Mouse (Mus musculus) embryonic facial prominence, embryonic 11.5 days (tissue): ENCODE measurements at regions not wholly inside any gene's neighbourhood (a gene's known extent, or its start where the extent isn't known, plus 50 kb on each side); places are given as distances from the start of the nearest gene placed in this dataset.

Experiments
- ATAC-seq: fragments of 200-750 bp; cut with Nextera tagmentation; replicated peaks from 2 replicates; pipeline ENCODE4 v1.8.0; 2017; ENCODE audit warnings: low read depth; ENCODE audit not compliant: insufficient number of reproducible peaks, low FRiP score, low TSS enrichment
- DNase-seq: peaks from one replicate; pipeline ENCODE4 v3.0.0-alpha.2; 2015; ENCODE audit warnings: low spot score
- H3K27ac ChIP-seq: fragments of 300-500 bp; sonication (generic); replicated peaks from 2 replicates; pipeline ENCODE4 v1.5.1; 2014; ENCODE audit warnings: mild to moderate bottlenecking, low read depth, low read length, control low read depth
- H3K27me3 ChIP-seq: fragments of 300-500 bp; sonication (generic); 2 replicates; pipeline ENCODE4 v1.6.1; 2014; ENCODE audit warnings: mild to moderate bottlenecking, low read length, moderate library complexity, mixed read lengths; ENCODE audit not compliant: control insufficient read depth, insufficient read depth
- H3K36me3 ChIP-seq: fragments of 300-500 bp; sonication (generic); replicated peaks from 2 replicates; pipeline ENCODE4 v1.6.1; 2014; ENCODE audit warnings: low read depth, mild to moderate bottlenecking, low read length, moderate library complexity, mixed read lengths; ENCODE audit not compliant: control insufficient read depth, insufficient read depth
- H3K4me1 ChIP-seq: fragments of 300-500 bp; sonication (generic); 2 replicates; pipeline ENCODE4 v1.6.1; 2014; ENCODE audit warnings: low read length, mixed read lengths; ENCODE audit not compliant: control insufficient read depth, insufficient read depth
- H3K4me2 ChIP-seq: fragments of 300-500 bp; sonication (generic); 2 replicates; pipeline ENCODE4 v1.6.1; 2014; ENCODE audit warnings: low read depth, mild to moderate bottlenecking, control low read depth, low read length, moderate library complexity
- H3K4me3 ChIP-seq: fragments of 300-500 bp; sonication (generic); 2 replicates; pipeline ENCODE4 v1.5.1; 2014; ENCODE audit warnings: low read depth, low read length, control low read depth
- H3K9ac ChIP-seq: fragments of 300-500 bp; sonication (generic); replicated peaks from 2 replicates; pipeline ENCODE4 v1.6.1; 2014; ENCODE audit warnings: mild to moderate bottlenecking, control low read depth, low read length
- H3K9me3 ChIP-seq: fragments of 300-500 bp; sonication (generic); replicated peaks from 2 replicates; pipeline ENCODE4 v1.6.1; 2016; ENCODE audit warnings: mild to moderate bottlenecking, low read length, inconsistent platforms, mixed read lengths; ENCODE audit not compliant: control insufficient read depth
- WGBS: fragments of 180-500 bp; shearing (Covaris S2); extraction: QIAGEN DNeasy Blood & Tissue Kit; methylation state at CpG from one replicate; pipeline ENCODE4 v1.1.7; 2014; 5-methylcytosine and 5-hydroxymethylcytosine counted together

DNA sequence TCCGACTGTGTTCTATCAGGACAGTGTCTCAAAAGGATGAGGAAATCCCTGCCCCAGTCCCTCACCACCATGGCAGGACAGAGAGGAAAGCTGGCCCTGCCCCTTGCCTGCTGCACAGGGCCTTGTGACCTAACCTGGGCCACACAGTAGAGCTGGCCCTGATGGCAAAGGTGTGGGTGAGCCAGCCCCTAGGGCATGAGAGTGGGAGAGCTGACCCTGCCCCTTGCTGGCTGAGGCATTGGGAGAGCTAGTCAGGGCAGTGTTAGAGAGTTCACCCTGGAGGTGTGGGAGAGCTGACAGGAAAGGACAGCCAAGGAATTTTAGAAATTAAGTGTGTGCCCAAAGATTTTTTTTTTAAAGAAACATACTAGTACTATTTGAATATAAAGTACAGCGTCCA is 90.5 kb upstream of the Plcb4 start:
- no peak overlapping the region for H3K4me2 ChIP-seq
- ATAC-seq (no peak), DNase-seq (no peak)
- no peaks in the 10 kb centered on the region for H3K4me1 ChIP-seq
- no peaks in the 10 kb centered on the region for H3K27me3 ChIP-seq
- H3K9me3 ChIP-seq: no peaks in the 10 kb centered on the region
- H3K9ac ChIP-seq: no peak overlapping the region
- H3K36me3 ChIP-seq: no peaks in the 10 kb centered on the region
- no peak overlapping the region for H3K27ac ChIP-seq
- H3K4me3 ChIP-seq: no peak overlapping the region
- WGBS: 91% methylated on average over 2 of the region's 2 CpGs

DNA sequence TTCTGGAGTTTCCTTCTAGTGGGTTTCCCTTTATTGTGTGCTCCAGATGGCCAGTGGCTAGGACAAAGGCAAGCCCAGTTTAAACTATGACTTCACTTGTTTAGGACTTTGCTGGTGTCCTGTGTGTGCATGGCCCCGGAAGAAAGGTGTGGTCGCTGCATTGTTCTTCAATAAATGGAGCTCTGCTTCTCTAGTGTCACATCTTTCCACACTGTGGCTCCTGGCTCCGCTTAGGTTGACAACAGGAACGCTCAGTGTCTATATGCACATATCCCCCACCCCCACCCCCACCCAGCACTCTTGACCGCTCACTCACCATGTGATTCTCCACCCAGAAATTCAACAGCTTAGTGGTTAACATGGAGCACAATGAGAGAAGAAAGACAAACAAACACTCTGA is 87.2 kb upstream of the Plcb4 start:
- no peaks in the 10 kb centered on the region for H3K36me3 ChIP-seq
- no peaks in the 10 kb centered on the region for H3K27me3 ChIP-seq
- no peaks in the 10 kb centered on the region for H3K4me1 ChIP-seq
- 79% methylated on average over 5 of the region's 5 CpGs for WGBS
- ATAC-seq (no peak), DNase-seq (no peak)
- H3K4me2 ChIP-seq: no peak overlapping the region
- no peak overlapping the region for H3K4me3 ChIP-seq
- H3K9me3 ChIP-seq: no peaks in the 10 kb centered on the region
- no peak overlapping the region for H3K9ac ChIP-seq
- H3K27ac ChIP-seq: no peak overlapping the region

DNA sequence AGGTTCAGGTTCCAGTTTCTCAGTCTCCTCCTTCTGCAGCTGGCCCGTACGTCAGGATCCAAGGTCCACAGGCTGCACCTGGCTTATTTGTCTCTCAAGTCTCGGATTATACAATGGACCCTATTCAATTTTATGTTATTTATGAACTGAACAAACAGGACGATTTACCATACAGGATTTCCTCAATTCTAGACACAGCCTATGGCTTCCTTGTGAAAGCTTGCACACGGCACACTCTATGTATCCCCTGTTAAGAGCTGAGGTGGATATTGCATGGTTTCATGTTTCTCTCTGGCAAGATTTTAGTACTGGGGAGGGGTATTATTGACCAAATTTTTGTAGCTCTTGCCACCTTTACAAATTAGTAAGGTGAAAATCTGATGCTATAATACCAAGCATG is 81.6 kb upstream of the Plcb4 start:
- Histone ChIP-seq H3K27ac (no peak overlapping the region), H3K9ac (no peak overlapping the region), H3K4me2 (no peak overlapping the region), H3K4me1 (no peaks in the 10 kb centered on the region), H3K36me3 (no peaks in the 10 kb centered on the region), H3K9me3 (no peaks in the 10 kb centered on the region), H3K4me3 (no peak overlapping the region), H3K27me3 (no peaks in the 10 kb centered on the region)
- WGBS: 85% methylated on average over 5 of the region's 5 CpGs
- ATAC-seq (no peak), DNase-seq (no peak)

DNA sequence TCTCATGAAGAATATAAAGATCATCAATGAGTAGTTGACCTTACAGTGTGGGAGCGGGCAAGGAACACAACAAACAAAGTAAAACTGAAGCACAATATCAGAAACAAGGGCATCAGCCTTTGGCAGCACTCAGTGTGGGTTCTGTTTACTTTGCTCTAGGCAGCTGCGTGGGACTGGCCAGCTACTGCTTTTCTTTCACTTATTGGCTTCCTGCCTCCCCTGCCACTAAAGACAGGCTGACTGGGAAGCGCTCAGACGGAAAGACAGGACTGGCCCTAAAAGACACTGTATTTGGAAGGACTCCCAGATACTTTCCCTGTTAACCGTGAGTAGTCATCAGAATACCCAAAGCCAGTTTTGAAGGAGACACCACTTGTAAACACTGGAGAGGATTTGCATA is 80.7 kb upstream of the Plcb4 start:
- Histone ChIP-seq H3K27ac (no peak overlapping the region), H3K4me1 (no peaks in the 10 kb centered on the region), H3K9ac (no peak overlapping the region), H3K4me2 (no peak overlapping the region), H3K9me3 (no peaks in the 10 kb centered on the region), H3K27me3 (no peaks in the 10 kb centered on the region), H3K36me3 (no peaks in the 10 kb centered on the region), H3K4me3 (no peak overlapping the region)
- DNase-seq (no peak), ATAC-seq (no peak)
- WGBS: 44% methylated on average over 5 of the region's 5 CpGs

DNA sequence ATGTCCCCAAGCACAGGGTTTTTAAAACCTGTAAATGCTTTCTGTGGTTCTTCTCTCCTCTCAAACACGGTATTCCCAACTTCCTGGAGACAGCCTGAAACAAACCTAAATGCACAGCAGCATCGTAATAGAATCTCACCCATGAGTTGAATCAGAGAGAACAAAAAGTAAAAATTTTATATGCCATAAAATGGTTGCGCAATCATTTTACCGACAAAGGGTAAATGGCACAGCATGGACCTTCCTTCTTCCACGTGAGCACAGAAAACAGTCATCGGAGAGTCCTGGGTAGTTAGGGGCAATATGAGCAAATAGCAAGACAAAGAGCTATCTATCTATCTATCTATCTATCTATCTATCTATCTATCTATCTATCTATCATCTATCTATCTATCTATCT is 79.3 kb upstream of the Plcb4 start:
- H3K4me2 ChIP-seq: no peak overlapping the region
- H3K27me3 ChIP-seq: no peaks in the 10 kb centered on the region
- 96% methylated on average over 6 of the region's 6 CpGs for WGBS
- no peak overlapping the region for H3K9ac ChIP-seq
- no peaks in the 10 kb centered on the region for H3K4me1 ChIP-seq
- no peak overlapping the region for H3K4me3 ChIP-seq
- no peak for DNase-seq
- no peak overlapping the region for H3K27ac ChIP-seq
- ATAC-seq: no peak
- no peaks in the 10 kb centered on the region for H3K9me3 ChIP-seq
- no peaks in the 10 kb centered on the region for H3K36me3 ChIP-seq

DNA sequence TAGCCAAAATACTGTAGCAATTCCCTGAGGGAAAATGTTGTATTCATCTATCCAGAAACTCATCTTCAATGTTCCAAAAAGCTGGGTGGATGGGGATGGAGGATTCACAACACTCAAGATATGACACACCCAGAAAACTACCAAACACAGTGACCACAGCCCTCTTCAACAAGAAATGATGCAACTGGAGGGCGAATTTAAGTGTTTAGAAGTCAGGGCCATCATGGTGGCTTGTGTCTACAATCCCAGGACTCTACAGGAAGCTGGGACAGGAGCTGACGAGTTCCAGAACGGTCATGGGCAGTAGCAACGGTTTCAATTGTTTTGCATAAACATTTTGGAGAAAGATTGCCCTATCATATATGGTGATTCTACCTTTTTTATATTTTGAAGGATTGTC is 78.8 kb upstream of the Plcb4 start:
- 74% methylated on average over 4 of the region's 4 CpGs for WGBS
- no peaks in the 10 kb centered on the region for H3K4me1 ChIP-seq
- ATAC-seq (no peak), DNase-seq (no peak)
- no peak overlapping the region for H3K4me2 ChIP-seq
- no peaks in the 10 kb centered on the region for H3K36me3 ChIP-seq
- no peak overlapping the region for H3K9ac ChIP-seq
- H3K27me3 ChIP-seq: no peaks in the 10 kb centered on the region
- no peak overlapping the region for H3K27ac ChIP-seq
- H3K9me3 ChIP-seq: no peaks in the 10 kb centered on the region
- H3K4me3 ChIP-seq: no peak overlapping the region

DNA sequence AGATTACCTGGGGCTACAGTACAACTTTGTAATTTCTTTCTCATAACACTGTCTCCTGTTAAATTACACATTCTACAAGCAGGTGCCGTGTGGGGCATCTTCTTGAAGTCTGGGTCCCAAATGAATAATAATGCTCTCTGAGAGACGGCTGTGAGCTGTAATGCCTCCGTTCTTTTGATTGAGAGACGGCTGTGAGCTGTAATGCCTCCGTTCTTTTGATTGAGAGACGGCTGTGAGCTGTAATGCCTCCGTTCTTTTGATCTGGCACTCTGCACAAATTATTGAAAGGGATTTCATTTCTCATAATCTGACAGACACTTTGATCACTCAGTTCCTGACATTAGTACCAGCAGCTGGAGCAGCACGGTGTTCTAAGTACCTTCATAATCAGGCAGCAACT is 76.5 kb upstream of the Plcb4 start:
- Histone ChIP-seq H3K4me1 (no peaks in the 10 kb centered on the region), H3K4me3 (no peak overlapping the region), H3K4me2 (no peak overlapping the region), H3K9me3 (no peaks in the 10 kb centered on the region), H3K27me3 (no peaks in the 10 kb centered on the region), H3K27ac (no peak overlapping the region), H3K36me3 (no peaks in the 10 kb centered on the region), H3K9ac (no peak overlapping the region)
- DNase-seq (no peak), ATAC-seq (no peak)
- 51% methylated on average over 8 of the region's 8 CpGs for WGBS

DNA sequence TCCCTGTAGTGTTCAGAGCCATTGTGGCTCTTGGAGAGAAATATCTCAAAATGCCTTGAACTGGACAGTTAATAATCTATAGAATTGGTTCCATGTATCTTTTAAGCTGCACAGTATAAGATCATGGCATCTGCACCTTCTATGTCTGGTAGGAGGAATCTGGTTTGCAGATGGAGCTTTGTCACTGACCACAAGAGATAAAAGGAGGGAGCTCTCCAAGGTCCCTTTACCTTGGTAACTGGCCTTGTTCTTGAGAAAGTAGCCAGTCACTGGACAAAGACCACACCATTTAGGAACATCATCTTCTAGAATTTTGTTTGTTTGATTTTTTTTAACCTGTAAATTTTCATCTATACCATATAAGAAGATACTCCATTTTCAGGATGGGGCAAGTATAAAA is 52.5 kb upstream of the Plcb4 start:
- H3K36me3 ChIP-seq: no peaks in the 10 kb centered on the region
- H3K9ac ChIP-seq: no peak overlapping the region
- H3K4me1 ChIP-seq: no peaks in the 10 kb centered on the region
- no peak overlapping the region for H3K4me2 ChIP-seq
- ATAC-seq (no peak), DNase-seq (peak; percentile 38)
- H3K9me3 ChIP-seq: no peaks in the 10 kb centered on the region
- H3K4me3 ChIP-seq: no peak overlapping the region
- no peak overlapping the region for H3K27ac ChIP-seq
- H3K27me3 ChIP-seq: no peaks in the 10 kb centered on the region
